Mouse (Mus musculus): Measurements from ENCODE around the gene Cox7a2. TPM values are rescaled to one million over a fixed set of nuclear protein-coding genes. Genes with fewer than 3 reads are reported as not detected.
A peak's percentile ranks its signal among the peaks of the same experiment; 100 is the strongest.

Cox7a2 gene
- polyA plus RNA-seq (2012; rRNA removed), result 177 and 354 TPM in 2 replicates

DNA sequence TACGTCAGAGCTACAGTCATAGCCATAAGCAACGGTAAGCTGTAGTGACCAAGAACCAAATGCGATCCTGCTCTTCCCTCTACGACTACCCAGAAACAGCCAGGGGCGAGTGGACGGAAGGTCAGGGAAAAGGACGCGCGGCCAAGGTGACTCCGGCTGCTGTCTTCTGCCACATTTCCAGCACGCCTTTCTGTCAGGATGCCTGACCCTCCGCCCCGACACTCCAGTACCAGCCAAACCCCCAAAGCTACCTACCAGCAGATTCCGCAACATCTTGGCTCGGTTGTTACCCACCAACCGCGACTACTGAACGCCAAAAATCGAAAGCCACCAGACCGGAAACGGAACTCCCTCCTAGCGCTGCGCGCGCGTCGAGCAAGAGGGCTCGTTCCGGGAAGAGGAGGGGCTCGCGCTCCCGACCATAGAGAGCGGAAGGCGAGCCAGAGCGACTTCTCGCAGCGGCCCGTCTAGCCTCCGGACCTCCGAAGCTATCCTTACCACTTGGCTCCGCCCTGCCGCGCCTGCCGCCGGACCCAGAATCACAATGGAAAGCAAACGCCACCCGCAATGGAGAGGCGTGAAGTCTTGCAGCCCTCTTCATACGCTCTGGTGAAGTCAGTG, at the start of gene Cox7a2:
TSS of gene Cox7a2 (minus strand) at position 494 of the 621 bp plus-strand sequence.
- peak; percentile 68 for DNase-seq (ENCODE audit: low read depth)

DNA sequence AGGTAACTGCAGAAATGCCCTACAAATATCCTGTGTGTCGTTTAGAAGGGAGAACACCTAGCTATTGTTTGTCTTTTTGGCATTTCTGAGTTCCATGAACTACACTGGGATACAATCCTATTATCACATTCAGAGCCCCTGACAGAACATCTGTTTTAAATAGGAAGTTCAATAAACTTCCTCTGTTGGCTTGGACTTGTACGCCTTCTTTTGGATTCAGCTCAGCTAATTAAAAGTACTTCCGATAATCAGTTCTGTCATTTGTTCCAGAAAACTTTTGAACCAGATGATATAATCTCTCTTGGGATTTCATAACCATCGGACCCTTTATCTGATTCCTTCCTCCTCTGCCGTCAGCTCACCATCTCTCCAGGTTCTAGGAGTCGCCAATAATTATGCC, 49.7 kb upstream of the Cox7a2 start:
- no peak for DNase-seq (ENCODE audit: low read depth)

DNA sequence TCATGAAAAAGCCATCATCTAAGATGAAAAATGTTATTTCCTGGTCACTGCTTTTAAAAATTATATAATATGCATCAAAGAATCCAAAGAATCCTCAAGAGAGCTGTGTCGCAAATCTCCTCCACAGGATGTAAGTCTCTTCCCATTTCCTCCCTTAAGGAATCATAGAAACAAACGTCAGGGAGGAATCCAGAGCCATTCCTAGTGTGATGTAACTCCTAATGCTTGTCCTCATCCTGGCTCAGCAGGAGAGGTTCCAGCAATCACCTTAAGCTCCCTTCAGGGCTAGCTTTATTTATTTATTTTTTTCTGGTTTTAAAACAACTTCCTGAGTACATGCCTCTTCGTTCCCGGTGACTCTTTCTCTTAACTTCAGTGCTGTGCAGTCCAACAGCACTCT, 47.5 kb upstream of the Cox7a2 start:
- no peak for DNase-seq (ENCODE audit: low read depth)

DNA sequence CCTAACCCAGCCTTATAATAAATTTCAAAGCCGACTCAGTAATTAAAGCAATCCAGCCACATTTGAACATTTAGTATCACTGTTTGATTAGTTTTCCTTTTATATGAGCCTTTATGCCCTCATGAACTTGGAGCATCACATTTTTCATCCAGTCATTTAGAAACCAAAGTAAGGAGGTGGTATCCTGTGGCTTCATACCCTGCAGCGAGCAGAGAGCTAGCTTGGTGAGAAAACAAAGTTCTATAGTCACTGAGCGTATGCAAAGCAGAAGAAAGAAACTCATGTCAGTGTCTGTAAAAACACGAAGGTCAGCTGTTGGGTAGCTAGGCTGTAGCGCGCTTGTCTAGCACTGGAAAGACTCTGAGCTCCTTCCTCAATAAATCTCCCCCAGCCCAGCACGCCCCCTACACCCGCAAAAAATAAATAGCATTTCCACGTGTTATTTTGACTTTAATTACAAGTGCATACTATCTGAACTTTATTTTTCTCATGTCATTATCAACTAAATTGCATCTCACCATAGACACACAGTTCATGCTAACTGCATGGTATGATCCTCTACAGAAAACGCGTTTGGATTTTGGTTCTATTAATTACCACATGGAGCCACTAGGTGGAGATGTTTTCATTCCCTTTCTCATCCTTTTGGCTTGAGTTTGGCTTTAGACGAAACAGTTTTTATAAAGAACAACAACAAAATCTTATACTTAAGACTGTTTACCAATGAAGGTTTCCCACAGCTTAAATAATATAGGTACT, 46.8 kb upstream of the Cox7a2 start:
- no peak for DNase-seq (ENCODE audit: low read depth)

DNA sequence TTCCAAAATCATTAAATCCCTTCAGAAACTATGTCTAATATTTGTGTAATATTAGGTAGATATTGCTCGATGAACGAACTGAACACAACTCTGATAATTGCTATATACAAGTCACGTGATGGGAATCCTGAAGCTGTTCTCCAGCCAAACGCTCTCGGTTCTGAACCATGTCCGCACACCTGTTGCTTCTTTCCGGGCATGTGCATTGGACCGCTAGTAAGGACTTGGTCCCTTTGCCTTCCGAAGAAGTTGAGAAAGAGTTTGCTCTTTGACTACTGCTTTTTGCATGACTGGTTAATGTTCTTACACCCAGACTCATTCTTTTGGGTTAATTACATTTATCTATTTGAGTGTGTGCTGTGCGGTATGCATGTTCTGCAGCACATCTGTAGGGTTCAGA, 45.7 kb upstream of the Cox7a2 start:
- DNase-seq (ENCODE audit: low read depth), result no peak

DNA sequence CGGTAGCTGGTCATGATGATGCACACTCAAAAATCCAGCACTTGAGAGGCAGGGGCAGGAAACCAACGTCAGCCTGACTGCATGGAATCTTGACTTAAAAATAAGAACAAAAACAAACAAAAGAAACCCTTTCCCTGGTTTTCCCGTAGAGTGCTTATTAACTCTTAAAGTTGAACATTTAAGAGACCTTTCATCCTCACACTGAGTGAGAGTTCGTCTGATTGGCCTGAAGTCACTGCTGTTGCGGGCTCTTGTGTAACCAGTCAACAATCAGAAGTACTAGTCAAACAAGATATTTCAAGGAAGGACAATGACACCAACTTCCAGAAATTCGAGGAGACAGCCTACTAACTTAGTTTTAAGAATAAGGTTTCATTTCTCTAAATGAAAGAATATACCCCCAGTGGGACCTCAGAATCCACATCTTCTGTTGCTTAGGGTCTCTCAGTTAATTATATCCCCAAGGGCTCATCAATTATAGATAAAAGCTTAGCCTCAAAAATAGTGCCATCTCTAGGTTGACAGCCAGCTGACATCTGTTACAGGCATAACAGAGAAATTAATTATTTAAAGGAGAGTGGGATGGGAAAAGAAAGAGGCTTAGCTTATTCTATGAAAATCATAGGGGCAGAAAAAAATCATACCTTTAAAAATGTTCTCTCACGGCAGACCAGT, 36.9 kb upstream of the Cox7a2 start:
- no peak for DNase-seq (ENCODE audit: low read depth)

DNA sequence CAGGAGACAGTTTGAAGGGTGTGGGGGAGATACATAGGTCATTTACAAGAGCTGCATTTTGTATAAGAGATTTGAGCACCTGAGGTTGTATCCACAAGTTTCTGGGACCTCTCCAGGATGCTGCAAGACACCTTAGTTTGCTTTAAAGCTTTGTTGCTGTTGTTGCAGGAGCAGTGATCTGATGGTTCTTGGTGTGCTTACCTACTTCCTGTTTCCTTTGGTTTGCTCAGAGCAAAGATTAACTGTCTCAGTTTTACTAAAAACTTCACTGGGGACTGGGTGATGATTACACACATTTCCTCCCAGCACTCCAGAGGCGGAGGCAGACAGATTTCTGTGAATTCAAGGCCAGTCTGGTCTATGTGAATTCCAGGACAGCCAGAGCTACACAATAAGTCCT, 35.4 kb upstream of the Cox7a2 start:
- DNase-seq (ENCODE audit: low read depth), result no peak

DNA sequence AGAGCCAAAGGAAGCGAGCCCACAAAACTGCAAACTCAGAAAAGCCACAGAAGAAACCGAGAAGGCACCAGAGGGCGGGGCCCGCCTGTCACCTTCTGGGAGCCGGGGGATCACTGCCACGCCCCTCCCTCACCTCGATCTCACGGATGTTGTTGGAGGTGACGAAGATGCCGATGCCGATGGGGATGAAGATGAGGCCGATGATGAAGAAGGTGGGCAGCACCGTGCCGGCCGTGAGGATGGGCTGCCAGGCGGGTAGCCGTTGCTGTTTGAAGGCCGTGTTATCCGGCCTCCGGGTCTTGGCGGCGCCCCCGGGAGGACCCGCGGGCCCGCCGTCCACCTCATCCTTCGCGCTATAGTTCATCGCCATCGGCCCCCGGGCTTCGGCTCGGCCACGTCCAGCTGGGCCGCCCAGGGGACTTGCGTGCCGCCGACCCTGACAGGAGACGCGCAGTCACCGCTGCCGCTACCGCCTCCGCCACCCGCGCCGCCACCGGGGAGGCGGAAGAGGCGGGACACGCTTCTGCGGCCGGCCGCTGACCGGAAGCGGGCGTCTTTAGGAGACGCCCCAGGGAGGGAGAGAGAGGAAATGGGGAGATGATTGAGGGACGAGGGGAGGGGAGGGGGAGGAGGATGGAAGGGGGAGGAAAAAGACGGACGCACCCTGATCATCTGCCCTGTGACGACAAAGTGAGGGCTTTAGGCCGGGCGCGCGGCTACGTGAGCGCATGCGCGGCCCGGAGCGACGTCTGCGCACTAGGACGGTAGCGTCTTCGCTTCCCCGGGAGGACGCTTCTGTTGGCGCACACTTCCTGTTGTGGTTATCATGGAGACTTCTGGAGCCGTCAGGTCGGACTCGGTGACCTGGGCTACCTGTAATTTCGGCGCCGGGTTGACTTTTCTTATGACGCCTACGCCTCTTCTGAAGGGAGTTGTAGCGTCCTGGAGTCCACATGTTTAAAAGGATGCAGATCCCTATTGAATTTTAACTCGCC, 33.5 kb upstream of the Cox7a2 start, which contains the start of gene Tmem30a:
TSS of gene Tmem30a (minus strand) at position 667 of the 995 bp plus-strand sequence.
- DNase-seq (ENCODE audit: low read depth), result peak; percentile 56

DNA sequence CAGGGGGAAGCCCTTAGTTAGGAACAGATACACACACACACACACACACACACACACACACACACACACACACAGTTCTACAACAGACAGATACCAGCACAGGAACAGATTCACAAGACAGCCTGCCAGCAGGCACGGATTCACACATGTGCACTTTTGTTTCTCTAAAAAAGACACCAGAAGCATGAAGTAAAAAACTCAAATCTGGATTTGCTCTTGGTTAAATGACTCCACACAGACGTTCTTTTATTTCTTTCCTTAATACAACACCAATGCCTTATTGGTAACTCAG, 26.1 kb upstream of the Cox7a2 start:
- no peak for DNase-seq (ENCODE audit: low read depth)

DNA sequence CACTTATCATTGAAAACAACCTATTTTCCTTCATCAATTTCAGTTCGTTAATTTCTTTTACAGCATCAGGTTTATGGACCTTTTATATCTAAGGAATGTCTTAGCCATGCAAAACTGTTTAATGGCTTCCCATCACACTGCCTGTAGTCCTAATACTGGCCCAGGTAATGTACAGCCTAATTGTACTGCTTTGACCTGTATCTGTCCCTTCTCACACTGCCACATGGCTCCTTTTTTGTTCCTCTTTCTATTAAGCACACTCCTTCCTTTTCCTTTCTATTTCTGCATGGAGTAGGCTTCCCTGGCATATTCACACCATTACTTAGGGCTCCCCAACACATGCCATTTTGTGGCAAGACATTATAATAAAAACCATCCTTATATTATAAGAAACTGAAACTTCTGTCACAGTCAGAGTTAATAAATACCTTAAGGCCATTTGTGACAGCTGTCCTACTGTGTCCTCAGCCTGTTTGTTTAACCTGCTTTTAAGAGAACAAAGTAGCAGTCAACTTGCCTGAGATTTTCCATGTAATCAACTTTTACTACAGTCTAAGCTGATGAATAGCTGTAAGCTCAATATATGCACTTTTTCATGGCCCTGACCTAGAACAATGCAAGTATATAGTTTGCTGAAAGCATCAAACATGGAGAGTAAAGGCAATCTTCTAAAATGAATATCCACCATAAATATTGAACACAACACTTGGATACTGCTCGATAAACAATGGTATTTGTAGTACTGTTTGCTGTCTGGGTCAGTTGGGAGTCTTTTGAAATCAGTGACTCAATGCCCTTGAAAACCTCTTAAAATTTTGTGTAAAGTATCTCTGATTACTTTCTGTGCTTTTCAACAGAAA, 25.5 kb upstream of the Cox7a2 start:
- DNase-seq (ENCODE audit: low read depth), result no peak

DNA sequence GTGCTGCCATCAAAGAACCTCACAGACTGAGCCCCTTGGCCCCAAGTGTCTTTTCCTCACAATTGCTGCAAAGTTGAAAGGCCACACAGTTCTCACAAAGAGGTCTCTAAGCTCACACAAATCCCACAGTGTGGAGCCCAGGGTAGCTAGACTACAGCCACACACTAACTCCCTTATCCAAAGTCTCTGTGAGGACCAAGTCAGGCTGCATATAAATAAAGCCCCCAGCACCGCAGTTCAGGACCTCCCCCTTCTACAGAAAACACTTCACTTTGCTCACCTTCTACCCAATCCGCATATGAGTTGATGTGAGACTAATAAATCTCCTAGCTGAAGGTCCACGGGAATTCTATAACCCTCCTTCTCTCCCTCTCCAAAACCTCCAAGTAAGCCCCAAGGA, 24.8 kb upstream of the Cox7a2 start:
- DNase-seq (ENCODE audit: low read depth), result no peak

DNA sequence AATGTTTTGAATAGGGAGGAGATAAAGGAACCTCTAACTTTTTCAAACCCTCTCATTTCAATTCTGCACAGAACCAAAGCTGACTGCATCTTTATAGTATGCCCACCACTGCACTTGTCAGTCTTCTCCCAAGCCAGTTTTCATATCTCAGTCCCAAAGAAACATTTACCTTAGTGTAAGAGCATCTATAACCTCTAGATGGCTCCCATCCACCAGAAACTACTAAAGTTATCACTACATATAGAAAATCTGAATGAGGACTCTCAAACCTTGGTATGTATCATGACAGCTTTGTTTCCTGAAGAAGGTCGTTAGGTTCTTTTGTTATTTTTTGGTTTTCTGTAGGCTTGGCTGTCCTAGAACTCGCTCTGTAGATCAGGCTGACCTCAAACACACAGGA, 19.7 kb upstream of the Cox7a2 start:
- no peak for DNase-seq (ENCODE audit: low read depth)

DNA sequence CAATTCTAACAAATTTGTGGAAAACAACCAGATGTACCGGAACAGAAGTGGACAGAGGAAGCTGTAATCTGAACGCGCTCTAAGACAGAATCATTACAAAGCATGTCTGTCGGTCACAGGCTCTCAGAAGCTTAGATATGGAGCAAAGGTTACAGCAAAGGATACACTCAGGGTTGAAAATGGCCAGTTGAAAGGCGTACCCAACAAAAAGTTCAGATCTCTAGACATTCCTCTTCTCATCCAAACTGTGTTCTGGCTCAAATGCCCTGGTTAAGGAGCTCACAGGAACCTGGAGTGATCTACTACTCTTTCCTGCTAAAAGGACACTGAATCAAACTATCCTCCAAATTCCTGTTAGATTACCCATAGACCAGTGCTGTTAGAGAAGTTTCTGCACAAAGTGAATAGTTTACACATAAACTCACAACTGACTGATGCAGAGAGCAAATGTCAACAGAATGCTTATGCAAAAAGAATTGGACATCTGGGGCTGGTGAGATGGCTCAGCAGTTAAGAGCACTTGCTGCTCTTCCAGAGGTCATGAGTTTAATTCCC, 7.4 kb upstream of the Cox7a2 start:
- DNase-seq (ENCODE audit: low read depth), result no peak

DNA sequence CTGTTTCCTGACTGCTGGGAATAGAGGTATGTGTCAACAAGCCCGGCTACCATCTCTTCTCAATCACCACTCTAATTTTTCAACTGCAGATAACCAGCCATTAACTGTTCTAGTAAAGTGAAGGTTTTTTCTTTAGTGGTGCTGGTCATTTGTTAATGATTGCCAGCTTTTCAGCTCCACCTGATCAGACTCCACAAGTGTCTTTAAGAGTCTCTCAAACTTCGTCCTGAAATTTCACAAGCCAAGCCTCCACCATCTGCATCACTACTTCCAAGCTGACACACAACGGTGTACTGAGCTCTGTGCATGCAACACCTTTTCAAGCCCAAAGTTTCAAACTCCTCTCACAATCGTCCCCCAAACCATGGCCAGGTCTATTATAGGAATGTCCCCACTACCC, 5.7 kb upstream of the Cox7a2 start:
- DNase-seq (ENCODE audit: low read depth), result no peak

DNA sequence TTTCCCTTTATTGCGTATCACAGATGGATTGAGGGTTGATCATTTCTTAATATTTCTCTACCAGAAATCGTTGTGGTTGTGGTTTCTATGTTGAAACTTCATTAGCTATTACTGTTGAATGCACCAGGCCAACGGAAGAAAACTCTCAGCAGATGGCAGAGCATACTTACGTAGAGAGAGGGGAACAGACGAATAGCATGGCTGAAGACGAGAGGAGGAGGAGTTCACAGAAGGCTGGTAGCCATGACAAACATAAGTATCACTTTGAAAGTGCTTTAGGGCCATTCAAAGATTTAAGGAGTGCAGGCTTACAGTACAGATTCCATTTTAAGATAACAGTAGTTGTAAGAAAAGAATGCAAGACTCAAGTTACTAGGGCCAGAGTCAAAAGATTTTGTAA, 2.8 kb upstream of the Cox7a2 start:
- no peak for DNase-seq (ENCODE audit: low read depth)

DNA sequence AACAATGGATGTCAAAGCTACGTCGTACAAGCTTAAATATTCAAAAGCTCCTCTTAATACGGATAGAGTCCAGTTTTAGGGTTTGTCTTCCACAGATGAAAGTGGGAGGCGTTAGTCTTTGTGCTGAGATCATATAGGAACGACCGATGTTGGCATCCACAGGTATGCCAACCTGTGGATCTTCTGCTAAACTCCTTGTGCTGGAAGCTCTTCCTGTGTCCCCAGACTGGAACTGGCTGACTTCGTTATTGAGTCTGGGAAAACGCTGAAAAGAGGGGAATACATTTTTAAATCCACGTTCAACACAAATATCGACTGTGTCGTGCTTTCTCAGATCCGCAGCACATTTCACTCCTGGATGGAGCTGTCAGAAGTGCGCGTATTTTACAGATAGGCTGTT, 398 bp upstream of the Cox7a2 start:
- DNase-seq (ENCODE audit: low read depth), result no peak

DNA sequence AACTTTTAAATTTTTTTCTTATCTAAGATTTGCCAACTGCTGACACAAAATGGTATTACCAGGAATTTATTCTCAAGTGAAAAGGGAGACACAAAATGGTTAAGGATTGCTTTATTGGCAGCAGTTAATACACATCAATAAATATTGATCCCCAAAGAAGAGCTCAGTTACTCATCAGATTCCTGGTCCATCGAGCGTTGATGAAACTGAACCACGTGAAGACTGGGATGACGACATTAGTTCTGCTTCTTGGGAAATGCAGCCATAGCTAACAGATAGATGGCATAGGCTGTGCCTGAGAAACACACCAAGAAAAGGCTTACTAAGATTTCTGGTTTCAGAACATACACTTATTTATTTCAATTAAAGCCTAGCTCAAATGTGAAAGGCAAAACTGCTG, 4.4 kb downstream of the Cox7a2 start:
- no peak for DNase-seq (ENCODE audit: low read depth)

DNA sequence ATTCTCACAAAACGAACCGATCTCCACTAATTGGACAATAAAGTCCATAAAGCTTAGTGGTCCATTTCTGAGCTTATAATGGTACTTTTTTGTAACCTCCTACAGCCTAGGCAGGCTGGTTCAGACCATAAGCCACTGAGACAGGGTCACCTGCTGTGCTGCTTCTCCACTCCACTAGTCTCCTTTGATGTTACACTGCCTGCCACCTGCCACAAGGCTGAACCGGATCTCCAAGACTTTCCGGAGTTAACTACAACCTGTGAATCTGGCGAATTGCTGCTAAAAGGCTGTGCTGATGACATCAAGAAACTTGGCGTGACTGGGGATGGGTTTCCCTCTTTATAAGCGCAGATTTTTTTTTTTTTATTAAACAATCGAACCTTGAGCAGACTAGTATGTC, 7.8 kb downstream of the Cox7a2 start:
- DNase-seq (ENCODE audit: low read depth), result no peak

DNA sequence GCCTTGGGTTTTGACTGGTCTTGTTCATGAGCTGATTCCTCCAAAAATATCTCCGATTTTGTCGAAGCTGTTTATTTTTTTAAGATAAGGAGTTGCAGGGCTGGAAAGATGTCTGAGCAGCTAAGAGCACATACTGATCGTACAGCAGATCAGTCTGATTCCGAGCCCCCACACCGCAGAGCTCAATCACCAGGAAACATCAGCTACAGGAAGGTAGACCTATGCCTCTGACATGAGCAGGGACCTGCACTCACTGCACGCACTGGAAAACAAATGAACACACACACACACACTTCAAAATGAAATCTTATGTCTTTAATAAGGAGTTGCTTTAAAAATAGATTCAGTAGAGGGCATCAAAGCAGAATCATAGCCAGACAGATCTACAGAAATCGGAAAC, 9.0 kb downstream of the Cox7a2 start:
- no peak for DNase-seq (ENCODE audit: low read depth)

DNA sequence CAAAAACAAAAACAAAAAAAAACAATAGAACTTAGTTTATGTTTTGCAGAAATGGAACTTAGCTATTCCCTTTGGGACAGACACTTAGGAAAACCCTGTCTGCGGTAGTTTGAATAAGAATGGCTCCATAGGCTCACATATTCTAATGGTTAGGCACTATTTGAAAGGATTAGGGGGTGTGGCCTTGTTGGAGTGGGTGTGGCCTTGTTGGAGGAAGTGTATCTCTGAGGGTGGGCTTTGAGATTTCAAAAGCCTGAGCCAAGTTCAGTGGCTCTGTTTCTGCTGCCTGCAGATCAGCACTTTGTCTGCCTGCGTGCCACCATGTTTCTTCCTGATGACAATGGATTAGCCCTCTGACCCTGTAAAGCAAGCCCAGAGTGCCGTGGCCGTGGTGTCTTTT, 14.6 kb downstream of the Cox7a2 start:
- DNase-seq (ENCODE audit: low read depth), result no peak

DNA sequence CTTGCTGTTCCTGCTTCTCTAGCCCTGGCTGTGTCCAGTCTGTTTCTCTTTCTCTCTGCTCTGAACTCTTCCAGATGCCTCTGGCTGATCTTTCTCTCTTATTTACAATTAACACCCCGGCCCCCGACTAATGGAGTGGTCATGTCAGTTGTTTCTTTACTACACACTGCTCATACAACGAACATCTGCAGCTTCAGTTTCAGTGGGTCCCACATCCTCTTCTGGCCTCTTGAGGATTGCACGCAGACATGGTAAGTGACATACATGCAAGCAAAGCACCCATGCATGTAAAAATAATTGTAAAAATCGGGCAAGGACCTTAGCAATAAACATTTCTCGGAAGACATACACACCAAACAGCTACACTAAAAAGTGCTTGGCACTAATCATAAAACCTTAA, 24.1 kb downstream of the Cox7a2 start:
- DNase-seq (ENCODE audit: low read depth), result no peak

Measured in gonadal fat pad, adult 2 months (tissue).